Mouse (Mus musculus): ENCODE results near the gene Pcdh15.

The Pcdh15 gene

DNA sequence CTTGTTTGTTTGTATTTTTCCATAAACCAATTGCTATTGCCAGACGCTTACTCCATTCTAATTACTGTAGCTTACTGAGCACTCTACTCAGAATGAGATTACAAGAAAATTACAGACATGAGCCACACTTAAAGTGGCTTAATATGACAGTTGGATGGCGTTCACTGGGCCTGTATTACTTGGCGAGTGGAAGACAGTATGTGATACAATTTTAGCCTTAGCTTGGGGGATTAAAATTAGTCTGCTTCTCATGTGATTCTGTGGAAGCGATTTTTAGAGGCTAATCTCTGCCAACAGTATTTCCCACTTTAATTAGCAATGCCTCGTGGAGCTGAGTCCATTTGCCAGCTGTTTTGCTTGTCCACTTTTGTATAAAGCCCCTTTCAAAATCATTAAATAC, 837.0 kb downstream of the Pcdh15 start:
- in situ Hi-C loops (cut with MboI; ENCODE audit: low sequenced_read_pairs) = no loop called here

DNA sequence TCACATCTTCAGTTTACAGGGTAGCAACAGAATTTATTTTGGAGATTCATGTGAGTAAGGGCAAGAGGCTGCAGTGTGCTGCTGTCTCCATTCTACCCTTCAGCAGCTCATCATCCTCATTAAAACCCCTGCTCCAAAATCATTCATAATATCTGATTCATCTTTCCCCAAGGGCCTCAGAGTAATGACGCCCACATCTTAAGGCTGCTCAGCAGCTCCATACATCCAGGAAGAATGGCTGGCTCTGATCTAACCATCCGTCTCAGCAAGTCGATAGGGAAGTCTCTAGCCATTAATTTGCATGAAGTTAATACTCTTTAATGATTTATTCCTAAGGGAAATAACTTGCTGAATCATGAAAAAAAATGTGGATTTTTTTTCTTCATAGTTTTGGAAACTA, 839.8 kb downstream of the Pcdh15 start:
- in situ Hi-C loops (cut with MboI; ENCODE audit: low sequenced_read_pairs) = no loop called here

DNA sequence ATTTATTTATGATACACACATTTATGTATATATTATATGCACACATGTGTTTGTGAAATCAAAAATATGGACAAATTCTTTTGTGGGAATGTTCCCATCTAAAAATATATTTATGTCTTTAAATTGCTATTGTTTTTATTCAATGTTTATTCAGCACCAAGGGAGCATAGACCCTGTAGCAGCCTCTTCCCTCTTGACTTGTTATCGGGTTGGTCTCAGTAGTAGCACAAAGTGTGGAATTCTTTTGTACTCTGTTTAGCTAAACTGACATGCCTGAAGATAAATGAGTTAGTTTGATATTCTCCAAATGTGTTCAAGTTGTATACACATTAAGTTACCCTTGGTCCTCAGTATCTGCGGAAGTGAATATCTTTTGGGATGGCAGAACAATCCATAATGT, 848.7 kb downstream of the Pcdh15 start:
- in situ Hi-C loops (cut with MboI; ENCODE audit: low sequenced_read_pairs) = no loop called here

DNA sequence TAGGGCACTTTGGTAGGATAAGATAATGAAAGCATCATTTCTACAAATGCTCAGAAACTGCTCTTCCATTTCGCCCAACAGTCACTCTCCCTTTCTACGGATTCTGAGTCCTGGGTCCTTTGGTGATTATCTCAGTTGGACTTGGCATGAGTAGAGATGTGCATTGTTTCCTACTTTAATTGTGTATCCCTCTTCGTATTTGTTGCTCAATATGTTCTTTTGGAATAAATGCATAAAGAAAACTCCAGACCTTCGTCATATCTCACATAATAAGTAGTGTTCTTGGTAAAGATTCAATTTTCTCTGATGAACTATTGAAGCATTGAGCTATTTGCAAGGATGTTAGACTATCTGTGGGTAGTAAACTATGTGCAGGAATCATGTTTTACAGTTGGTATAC, 854.2 kb downstream of the Pcdh15 start:
- in situ Hi-C loops (cut with MboI; ENCODE audit: low sequenced_read_pairs) = no loop called here

DNA sequence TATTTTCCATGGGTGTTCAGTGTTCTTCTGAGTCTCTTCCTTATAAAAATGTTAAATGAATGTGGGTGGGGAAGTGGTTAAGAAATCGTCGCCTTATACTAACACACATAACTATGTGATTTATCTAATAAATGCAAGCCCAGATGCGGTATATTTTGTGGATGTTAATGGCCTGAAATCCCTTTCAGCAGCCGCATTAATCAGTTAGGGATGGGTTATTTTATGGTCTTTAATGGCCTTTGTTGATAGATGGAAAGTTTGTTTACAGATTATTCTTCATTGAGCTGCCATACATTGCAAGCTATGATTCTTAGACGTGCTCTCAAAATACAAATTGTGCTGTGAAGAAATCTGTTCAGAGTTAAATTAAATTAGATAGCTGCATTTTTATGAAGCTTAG, 884.9 kb downstream of the Pcdh15 start:
- in situ Hi-C loops (cut with MboI; ENCODE audit: low sequenced_read_pairs) = no loop called here

DNA sequence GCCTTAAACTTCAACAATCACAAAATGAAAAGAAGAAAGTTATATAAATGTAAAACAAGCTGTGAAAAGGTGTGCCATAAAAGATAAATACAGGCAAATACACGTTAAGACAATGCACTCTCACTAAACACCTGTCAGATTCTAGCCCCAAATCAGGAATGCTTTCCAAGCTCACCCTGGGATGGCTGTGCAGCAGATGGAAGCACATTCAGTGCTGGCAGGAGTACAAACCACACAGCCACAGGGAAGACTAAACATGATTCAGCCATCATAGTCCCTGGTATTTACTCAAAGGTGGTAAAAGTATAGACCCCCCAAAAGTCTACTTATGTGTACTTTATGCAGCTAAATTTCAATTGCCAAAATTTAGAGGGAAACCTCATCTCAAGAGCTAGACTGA, 909.7 kb downstream of the Pcdh15 start:
- in situ Hi-C loops (cut with MboI; ENCODE audit: low sequenced_read_pairs) = no loop called here

DNA sequence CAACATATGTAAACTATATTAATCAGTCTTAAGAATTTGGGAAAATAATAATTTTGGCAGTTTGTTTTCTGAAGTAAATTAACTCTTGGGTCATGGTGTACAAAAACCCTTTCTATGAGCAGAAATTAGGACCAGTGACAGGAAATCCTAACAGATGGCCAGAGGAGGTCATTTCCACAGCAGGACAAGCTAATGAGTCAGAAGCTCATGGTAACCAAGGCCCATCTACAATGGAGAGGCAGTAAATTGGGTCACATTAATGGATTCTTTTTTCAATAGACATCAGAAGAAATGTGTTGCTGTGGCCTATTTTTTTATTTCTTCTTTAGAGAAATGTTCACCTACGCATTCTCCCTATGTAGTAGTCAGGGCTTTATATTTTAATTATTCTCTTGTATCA, 923.9 kb downstream of the Pcdh15 start:
- in situ Hi-C loops (cut with MboI; ENCODE audit: low sequenced_read_pairs) = no loop called here

DNA sequence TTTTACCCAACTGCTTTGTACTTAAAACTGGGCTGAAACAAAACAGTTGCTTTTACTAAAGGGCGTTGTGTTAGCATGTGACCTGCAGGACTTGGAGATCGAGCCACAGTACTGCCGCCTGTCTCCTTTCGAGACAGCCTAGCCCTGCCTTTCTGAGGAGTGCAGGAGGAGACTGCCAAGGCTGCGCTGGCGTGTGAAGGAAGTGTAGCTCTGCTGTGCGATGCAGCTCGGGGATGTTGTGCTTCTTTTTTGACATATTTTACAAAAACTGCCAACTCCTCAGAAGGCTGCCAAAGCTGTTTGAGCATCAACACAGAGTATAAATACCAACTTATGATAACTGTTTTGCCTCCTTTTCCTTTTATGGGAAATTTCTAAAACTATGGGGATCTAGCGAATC, 953.9 kb downstream of the Pcdh15 start:
- in situ Hi-C loops (cut with MboI; ENCODE audit: low sequenced_read_pairs) = no loop called here

DNA sequence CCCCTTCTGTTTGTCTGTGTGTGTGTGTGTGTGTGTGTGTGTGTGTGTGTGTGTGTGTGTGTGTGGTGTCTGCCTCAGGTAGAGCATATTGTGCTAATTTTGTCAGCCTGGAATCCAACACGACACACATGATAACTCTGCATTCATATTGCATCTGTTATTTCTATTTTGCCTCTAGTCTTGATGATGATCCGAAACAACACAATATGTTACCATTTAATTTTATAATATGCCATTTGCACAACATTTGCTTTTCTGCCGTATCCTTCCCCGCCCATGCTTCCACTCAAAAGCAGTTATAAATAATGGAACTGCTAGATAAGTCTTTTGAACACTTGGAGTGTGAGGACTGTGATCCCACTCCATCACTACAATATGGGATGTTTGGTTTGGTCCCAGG, 987.5 kb downstream of the Pcdh15 start:
- in situ Hi-C loops (cut with MboI; ENCODE audit: low sequenced_read_pairs) = no loop called here

DNA sequence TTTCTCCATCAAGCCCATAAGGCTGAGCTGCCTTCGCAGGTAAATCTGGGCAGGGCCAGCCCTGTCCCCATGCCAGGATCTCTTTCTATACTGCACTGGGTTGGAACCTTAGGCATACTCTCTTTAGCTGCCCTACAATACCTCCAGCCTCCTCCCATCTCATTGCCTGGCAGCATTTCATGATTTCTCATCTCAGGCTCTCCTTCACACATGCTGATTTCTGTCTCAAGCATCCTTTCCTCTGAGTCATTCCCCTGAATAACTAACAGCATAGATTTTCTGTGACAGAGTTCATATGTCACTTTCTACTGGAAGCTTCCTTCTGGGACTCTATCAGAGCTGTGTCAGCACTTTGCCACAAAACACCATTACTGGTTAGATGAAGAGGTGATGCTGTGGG, 999.2 kb downstream of the Pcdh15 start:
- in situ Hi-C loops (cut with MboI; ENCODE audit: low sequenced_read_pairs) = no loop called here

DNA sequence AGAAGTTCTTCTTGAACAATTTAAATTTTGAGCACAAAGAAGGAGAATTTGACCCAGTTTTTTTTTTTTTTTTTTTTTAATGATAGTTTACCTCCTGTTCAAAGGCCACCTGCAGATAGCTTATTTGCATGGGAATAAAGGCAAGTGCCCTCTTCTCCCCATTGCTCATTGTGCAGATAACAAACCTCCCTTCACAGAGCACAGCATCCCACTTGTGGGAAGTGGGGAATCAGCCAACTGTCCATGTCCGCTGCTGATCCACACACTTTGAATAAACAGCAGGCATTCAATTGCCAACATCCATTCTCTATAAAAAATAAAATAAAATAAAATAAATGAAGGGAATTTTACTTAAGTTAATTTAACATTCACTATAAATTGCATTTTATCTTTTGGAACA, 1015.0 kb downstream of the Pcdh15 start:
- in situ Hi-C loops (cut with MboI; ENCODE audit: low sequenced_read_pairs) = no loop called here

DNA sequence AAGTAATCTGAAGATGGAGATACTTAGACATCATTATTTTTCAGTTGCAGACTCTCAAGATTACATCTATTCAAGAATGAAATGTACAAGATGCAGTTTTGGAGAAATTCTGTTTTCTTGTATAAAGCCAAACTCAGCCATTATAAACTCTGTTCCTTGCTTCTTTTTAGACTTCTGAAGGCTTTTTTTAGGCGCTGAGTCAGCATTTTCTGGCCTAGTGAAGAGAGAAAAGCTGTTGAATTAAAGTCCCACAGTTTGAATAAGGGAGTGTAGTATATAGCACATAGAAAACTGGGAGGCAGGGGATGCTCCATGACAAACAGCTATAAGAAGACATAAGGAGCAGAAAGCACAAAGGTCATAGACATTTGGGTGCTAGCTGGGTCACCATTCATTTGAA, 1017.7 kb downstream of the Pcdh15 start:
- in situ Hi-C loops (cut with MboI; ENCODE audit: low sequenced_read_pairs) = no loop called here

DNA sequence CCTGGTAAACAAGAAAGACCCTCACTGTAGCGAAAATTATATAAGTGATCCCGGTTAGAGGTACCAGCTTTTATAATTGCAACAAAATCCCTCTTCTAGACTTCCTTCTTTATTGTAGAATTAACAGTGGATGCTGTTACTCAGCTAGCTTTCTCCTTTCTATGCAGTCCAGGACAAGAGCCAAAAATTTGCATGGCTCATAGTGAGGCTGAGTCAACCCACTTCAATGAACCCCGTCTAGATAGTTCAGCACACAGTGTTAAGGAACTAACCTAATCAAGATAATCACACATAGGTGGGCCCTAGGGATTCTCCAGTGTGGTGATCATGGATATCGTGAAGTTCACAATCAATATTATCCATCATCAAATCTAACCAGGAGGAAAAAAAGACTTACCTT, 1024.3 kb downstream of the Pcdh15 start:
- in situ Hi-C loops (cut with MboI; ENCODE audit: low sequenced_read_pairs) = no loop called here

DNA sequence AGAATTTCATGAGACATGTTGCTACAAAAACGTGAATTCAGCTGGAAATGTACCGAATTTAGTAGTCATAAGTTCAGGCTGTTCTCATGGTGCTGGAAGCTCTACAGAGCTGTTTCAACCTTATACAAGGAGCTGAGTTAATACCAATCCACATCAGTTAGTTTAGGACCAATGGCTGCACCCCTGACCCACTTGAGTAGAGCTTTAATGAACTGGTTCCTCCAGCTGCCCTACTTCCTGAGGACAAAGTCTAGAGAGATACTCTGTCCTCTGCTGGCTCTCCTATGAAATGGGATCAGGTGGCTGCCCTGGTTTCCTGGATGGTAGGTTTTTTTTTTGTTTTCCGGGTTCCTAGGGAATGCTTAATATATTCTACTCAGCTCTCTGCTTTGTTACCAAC, 1030.0 kb downstream of the Pcdh15 start:
- in situ Hi-C loops (cut with MboI; ENCODE audit: low sequenced_read_pairs) = no loop called here

DNA sequence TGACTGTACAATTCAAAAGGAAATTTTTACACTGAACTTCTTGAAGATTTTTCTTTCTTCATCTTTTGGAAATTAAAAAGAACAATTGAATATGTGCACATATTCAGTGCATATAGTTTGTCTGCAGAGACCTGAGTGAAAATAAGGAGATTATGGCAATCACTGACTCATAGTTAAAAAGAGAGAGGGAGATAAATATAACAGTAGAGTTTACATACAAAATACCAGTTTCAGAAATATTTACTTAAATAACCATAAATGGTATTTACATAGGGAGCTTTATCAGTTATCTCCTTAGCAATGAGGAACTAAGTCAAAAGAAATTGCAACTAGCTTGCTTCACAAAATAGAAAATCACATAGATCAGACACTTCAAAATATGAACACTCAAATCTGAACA, 1030.5 kb downstream of the Pcdh15 start:
- in situ Hi-C loops (cut with MboI; ENCODE audit: low sequenced_read_pairs) = no loop called here

DNA sequence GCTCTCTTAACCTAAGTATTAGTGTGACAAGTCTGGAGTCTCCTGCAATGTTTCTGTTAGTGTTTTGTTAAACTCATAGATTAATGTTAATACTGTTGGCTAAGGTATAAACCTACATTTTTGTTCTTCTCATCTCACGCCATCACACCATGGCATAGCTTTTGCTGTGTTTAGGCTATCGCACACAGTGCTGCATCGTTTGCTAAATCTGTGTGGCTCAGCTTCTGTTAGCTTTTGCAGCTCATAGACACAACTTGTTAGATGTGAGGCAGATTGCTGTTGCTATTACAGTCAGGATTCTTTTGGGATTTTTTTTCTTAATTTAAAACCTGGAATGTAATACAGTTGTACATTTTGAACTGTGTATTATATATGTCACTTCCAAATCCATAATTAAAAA, 1031.7 kb downstream of the Pcdh15 start:
- in situ Hi-C loops (cut with MboI; ENCODE audit: low sequenced_read_pairs) = no loop called here

DNA sequence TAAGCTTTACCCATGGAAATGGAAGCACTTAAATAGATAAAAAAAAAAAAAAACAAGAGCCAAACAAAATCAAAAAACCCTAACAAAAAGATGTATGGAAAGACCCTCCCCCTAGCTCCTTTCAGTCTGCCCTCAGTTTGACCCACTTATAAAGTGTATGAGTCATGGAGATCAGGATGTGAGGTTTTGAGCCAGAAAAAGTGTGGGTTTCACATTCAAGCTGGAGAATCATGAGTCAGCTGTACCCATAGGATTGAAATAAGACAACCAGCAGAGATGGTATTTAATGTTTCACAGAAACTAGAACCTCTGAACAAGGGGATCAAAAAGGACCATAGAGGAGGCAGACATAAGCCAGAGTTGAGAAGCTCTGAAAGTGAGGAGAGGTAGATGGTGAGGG, 1048.8 kb downstream of the Pcdh15 start:
- in situ Hi-C loops (cut with MboI; ENCODE audit: low sequenced_read_pairs) = no loop called here

DNA sequence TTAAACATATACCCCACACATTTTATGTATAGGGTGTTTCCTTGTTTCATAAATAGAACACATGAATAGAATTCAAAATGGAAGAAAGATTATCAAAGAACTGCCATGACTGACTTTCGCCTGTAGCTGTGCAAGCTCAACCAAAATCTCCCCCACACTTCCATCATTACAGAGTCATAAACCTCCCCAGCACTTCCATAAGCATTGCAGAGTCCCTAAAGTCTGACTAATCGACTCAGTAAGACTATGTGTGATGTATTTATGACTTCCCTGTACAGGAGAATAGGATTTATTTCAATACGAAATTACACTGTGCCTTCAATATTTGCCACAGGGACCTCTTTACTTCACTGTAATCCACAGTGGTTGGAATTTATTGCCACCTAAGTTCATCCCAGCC, 1082.8 kb downstream of the Pcdh15 start:
- in situ Hi-C loops (cut with MboI; ENCODE audit: low sequenced_read_pairs) = no loop called here

DNA sequence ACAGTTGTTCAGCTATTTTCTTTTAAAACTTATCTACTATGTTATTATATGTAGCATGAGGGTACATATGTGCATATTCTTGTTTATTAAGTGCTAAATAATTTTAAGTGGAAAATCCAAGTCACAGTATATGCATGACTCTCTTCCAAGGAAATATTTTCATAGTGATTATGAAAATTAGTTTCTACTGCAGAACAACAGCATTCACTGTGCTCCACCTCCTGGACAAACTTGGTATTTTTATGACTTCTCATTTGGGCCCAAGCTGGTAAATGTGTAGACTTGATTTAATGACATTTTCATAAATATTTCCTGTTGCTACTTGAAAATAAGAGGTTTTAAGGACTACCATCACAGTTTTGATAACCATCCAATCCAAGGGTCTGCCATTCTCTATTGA, 1104.5 kb downstream of the Pcdh15 start:
- in situ Hi-C loops (cut with MboI; ENCODE audit: low sequenced_read_pairs) = no loop called here

DNA sequence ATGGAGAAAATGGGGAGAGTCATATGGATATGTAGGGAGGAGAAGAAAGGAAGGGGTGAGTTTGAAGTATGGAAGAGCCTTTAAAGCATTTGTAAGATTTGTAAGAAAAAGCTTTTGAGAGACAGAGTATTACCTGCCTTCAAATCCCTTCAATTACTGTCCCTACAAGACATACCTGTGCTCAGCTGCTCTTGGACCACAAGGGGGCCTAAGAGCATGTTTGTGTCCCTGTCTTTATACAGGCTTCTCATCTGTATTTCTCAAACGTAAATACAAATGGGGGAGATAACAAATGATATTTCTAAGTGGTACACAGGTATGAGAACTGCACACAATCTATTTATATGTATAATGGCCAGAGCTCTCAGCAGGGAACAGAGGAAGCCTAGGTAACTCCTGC, 1118.1 kb downstream of the Pcdh15 start:
- in situ Hi-C loops (cut with MboI; ENCODE audit: low sequenced_read_pairs) = no loop called here

DNA sequence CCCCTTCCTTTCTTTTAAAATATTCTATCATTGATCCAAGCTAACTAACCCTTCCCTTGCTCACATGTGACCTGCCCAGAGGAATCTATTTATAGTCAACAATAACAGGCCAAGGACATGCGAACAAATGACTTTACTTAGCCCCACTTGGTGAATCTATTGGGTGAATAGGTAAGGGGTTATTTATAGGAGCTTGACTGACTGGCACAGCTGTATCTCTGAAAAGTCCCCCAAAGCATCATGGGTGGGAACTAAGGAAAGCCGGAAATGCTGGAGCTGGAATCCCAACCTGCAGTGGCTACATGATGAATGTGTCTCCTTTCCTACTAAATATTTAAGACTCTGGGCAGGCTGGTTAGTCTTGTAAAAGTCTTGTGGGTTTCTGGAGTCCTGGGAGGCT, 1121.3 kb downstream of the Pcdh15 start:
- in situ Hi-C loops (cut with MboI; ENCODE audit: low sequenced_read_pairs) = no loop called here

DNA sequence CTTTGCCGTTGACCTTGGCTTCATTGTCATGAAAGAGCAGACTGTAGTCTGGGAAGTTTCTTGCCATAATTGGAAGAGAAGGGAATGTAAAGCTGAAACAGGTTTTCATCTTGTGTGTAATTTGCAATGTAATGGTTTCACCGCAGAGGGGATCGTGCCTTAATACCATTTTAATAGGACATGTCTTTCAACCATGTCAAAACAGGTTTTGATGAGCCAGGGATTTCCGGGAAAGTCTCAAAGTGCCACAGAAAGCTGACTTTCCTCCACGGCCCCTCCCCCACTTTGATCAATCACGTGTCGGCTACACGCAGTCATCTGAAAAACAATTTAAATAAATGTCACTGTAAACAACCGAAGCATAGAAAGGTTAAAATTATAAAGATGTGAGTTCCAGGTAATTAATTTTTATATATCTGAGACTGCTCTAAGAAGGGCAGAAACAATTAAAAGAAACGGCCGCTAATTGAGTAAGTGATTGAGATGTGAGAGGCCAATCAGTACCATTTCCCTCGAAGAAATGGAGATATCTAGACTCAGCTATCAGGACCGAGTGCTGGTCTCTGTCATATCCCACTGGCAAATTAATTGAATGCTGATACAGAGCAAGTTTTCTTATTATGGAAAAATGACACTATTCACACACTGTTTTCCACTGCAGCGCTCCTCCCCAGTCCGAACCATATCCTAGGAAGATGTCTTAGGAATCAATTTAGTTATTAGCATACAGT, 1158.7 kb downstream of the Pcdh15 start:
- in situ Hi-C loops (cut with MboI; ENCODE audit: low sequenced_read_pairs) = no loop called here

DNA sequence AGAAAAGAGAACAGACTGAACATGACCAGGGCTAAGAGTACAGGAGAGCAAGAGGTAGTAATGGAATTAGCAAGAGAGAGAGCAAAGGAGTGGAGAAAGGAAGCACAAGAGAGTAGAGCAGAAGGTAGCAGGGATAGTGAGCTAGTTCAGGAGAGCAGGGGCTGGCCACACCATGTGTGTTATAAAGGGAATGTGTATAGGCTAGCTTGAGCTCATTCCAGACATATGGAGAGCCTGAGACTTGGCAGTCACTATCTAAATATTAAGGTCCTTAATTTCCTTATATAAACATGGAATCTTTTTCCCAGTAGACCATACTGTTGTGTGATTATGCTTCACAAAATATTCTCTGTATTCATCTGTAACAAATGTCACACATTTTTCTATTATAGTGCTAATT, 1159.5 kb downstream of the Pcdh15 start:
- in situ Hi-C loops (cut with MboI; ENCODE audit: low sequenced_read_pairs) = no loop called here
